Mouse (Mus musculus): Measurements from ENCODE around the gene Vmn1r159. TPM values are rescaled to one million over a fixed set of nuclear protein-coding genes. Genes with fewer than 3 reads are reported as not detected.
"Not testable (repeated sequence)": the region's sequence is repeated elsewhere in the genome, so short reads cannot be mapped to it uniquely, and the experiment has no call there.

The Vmn1r159 gene
- not detected in 2 replicates for polyA plus RNA-seq (2015; fragmentation: Nextera tagmentation; extraction: Ambion mirVana)

- H3K4me2 ChIP-seq; H3K27ac ChIP-seq (replicated peaks); H3K4me1 ChIP-seq; H3K36me3 ChIP-seq; H3K9ac ChIP-seq; H3K27me3 ChIP-seq (replicated peaks); H3K9me3 ChIP-seq; ATAC-seq (ENCODE audit: extremely low read depth, insufficient number of reproducible peaks, low FRiP score, low TSS enrichment); H3K4me3 ChIP-seq: not testable (repeated sequence)
- WGBS = 57% methylated on average over 3 of the region's 3 CpGs
Observed at GRCm38 (mm10) chr7:22843505-22843904, at the start of gene Vmn1r159. TSS of gene Vmn1r159 (minus strand) at chr7:22843605.

- H3K9ac ChIP-seq; H3K9me3 ChIP-seq; H3K36me3 ChIP-seq; H3K4me2 ChIP-seq; H3K4me3 ChIP-seq; ATAC-seq (ENCODE audit: extremely low read depth, insufficient number of reproducible peaks, low FRiP score, low TSS enrichment); H3K27me3 ChIP-seq (replicated peaks); H3K4me1 ChIP-seq; H3K27ac ChIP-seq (replicated peaks): not testable (repeated sequence)
- WGBS = 38% methylated on average over 1 of the region's 3 CpGs
Observed at GRCm38 (mm10) chr7:22870924-22871323, 27.5 kb upstream of the Vmn1r159 start, which contains the start of gene Vmn1r160. TSS of gene Vmn1r160 (plus strand) at chr7:22871224.

Other genes starting within 250 kb of the Vmn1r159 start
- not detected in 2 replicates for gene Vmn1r155, start 185.6 kb downstream of the Vmn1r159 start, polyA plus RNA-seq (2015; fragmentation: Nextera tagmentation; extraction: Ambion mirVana)
- not detected in 2 replicates for gene Gm8693, start 151.3 kb downstream of the Vmn1r159 start, polyA plus RNA-seq (2015; fragmentation: Nextera tagmentation; extraction: Ambion mirVana)
- not detected in 2 replicates for gene Gm4567, start 123.9 kb downstream of the Vmn1r159 start, polyA plus RNA-seq (2015; fragmentation: Nextera tagmentation; extraction: Ambion mirVana)
- gene Vmn1r157, start 81.9 kb downstream of the Vmn1r159 start, polyA plus RNA-seq (2015; fragmentation: Nextera tagmentation; extraction: Ambion mirVana) = not detected in 2 replicates
- gene Vmn1r158, start 52.8 kb downstream of the Vmn1r159 start, polyA plus RNA-seq (2015; fragmentation: Nextera tagmentation; extraction: Ambion mirVana) = not detected in 2 replicates
- gene Vmn1r160, start 27.6 kb upstream of the Vmn1r159 start, polyA plus RNA-seq (2015; fragmentation: Nextera tagmentation; extraction: Ambion mirVana) = not detected in 2 replicates
- not detected in 2 replicates for gene Gm4214, start 141.1 kb upstream of the Vmn1r159 start, polyA plus RNA-seq (2015; fragmentation: Nextera tagmentation; extraction: Ambion mirVana)
- gene Gm4216, start 176.3 kb upstream of the Vmn1r159 start, polyA plus RNA-seq (2015; fragmentation: Nextera tagmentation; extraction: Ambion mirVana) = not detected in 2 replicates
- gene Vmn1r163, start 211.9 kb upstream of the Vmn1r159 start, polyA plus RNA-seq (2015; fragmentation: Nextera tagmentation; extraction: Ambion mirVana) = not detected in 2 replicates
- not detected in 2 replicates for gene Gm8720, start 223.9 kb upstream of the Vmn1r159 start, polyA plus RNA-seq (2015; fragmentation: Nextera tagmentation; extraction: Ambion mirVana)